Mouse (Mus musculus): ENCODE measurements around the gene Gpr107. TPM values are rescaled to one million over a fixed set of nuclear protein-coding genes. Genes with fewer than 3 reads are reported as not detected.

Gpr107 gene
- polyA plus RNA-seq, 1 experiment, result 35.2 TPM

DNA sequence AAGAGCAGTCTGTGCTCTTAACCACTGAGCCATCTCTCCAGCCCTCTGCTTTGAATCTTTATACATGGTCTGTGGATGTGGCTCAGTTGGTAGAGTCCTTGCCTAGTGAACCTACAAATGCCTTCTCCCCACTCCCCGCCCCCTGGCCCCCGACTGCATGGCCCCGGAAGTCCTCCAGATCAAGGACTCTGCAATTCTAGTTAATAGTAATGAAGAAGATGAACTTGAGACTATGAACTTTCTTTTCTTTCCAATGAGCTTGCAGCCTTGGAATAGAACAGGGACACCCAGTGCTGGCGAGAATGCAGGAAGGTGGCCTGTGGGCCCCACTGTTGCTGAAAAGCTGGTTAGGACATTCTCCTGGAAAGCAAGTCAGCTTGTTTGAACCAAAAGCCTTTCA is 100.1 kb downstream of the Gpr107 start:
- peaks cover 5% of the 10 kb centered on the region for H3K36me3 ChIP-seq (ENCODE audit: control insufficient read depth, insufficient read depth)
- TF ChIP-seq REST (IDR thresholded peaks at IDR 0.05; ENCODE audit: insufficient read depth, insufficient read length), result no peak
- no peak for TF ChIP-seq POLR2AphosphoS2 (IDR thresholded peaks at IDR 0.05; ENCODE audit: insufficient read length, low read depth)
- no peak for TF ChIP-seq POLR2A (IDR thresholded peaks at IDR 0.05; ENCODE audit: insufficient read length, low read depth)
- no peak for TF ChIP-seq E2F4 (IDR thresholded peaks at IDR 0.05; ENCODE audit: insufficient read depth)
- no peak for TF ChIP-seq TCF12 (IDR thresholded peaks at IDR 0.05; ENCODE audit: insufficient read depth, poor library complexity, severe bottlenecking)
- no peak for TF ChIP-seq SRF (IDR thresholded peaks at IDR 0.05; ENCODE audit: control insufficient read depth, insufficient read length, low read depth)
- TF ChIP-seq MYOG (IDR thresholded peaks at IDR 0.05; ENCODE audit: control insufficient read depth in 1 of 3, insufficient read depth in 1 of 3, insufficient read length in 2 of 3, low read depth in 2 of 3), result no peak
- no peak for TF ChIP-seq CEBPB (IDR thresholded peaks at IDR 0.05; ENCODE audit: insufficient read depth, poor library complexity, severe bottlenecking)

GRCm38 (mm10) chr2:31253463-31253862 is 101.3 kb downstream of the Gpr107 start:
- Histone ChIP-seq H3K27me3 (ENCODE audit: control insufficient read depth, insufficient read depth, insufficient read length) (no peaks in the 10 kb centered on the region), H3K4me2 (ENCODE audit: low read depth) (no peak overlapping the region), H3K36me3 (ENCODE audit: control insufficient read depth, insufficient read depth) (peaks cover 5% of the 10 kb centered on the region), H3K4me3 (no peak overlapping the region), H3K79me2 (ENCODE audit: control insufficient read depth, insufficient read depth) (peaks cover 93% of the 10 kb centered on the region), H3ac (ENCODE audit: control insufficient read depth, insufficient read length) (no peak overlapping the region)
- TF ChIP-seq TCF3 (IDR thresholded peaks at IDR 0.05; ENCODE audit: insufficient read length, low read depth) (no peak), USF1 (IDR thresholded peaks at IDR 0.05; ENCODE audit: low read depth) (no peak), REST (IDR thresholded peaks at IDR 0.05; ENCODE audit: insufficient read depth, insufficient read length) (no peak), CEBPB (IDR thresholded peaks at IDR 0.05; ENCODE audit: insufficient read depth, poor library complexity, severe bottlenecking) (no peak), TCF12 (IDR thresholded peaks at IDR 0.05; ENCODE audit: insufficient read depth, poor library complexity, severe bottlenecking) (no peak), MYOG (IDR thresholded peaks at IDR 0.05; ENCODE audit: control insufficient read depth in 1 of 3, insufficient read depth in 1 of 3, insufficient read length in 2 of 3, low read depth in 2 of 3) (no peak)

More for the DNA sequence above, 100.1 kb downstream of the Gpr107 start:
- Histone ChIP-seq H3K79me2 (ENCODE audit: control insufficient read depth, insufficient read depth) (peaks cover 93% of the 10 kb centered on the region), H3K4me2 (ENCODE audit: low read depth) (no peak overlapping the region), H3ac (ENCODE audit: control insufficient read depth, insufficient read length) (no peak overlapping the region), H3K27me3 (ENCODE audit: control insufficient read depth, insufficient read depth, insufficient read length) (no peaks in the 10 kb centered on the region), H3K4me3 (no peak overlapping the region)

- Histone ChIP-seq H3K36me3 (ENCODE audit: control insufficient read depth, insufficient read depth) (no peaks in the 10 kb centered on the region), H3K4me3 (no peak overlapping the region), H3K27me3 (ENCODE audit: control insufficient read depth, insufficient read depth, insufficient read length) (no peaks in the 10 kb centered on the region), H3ac (ENCODE audit: control insufficient read depth, insufficient read length) (no peak overlapping the region), H3K79me2 (ENCODE audit: control insufficient read depth, insufficient read depth) (peaks cover 82% of the 10 kb centered on the region), H3K4me2 (ENCODE audit: low read depth) (no peak overlapping the region)
- peak in 1 of 3 experiments; percentile 23 for TF ChIP-seq MYOD1 (IDR thresholded peaks at IDR 0.05; ENCODE audit: control insufficient read depth in 1 of 3, insufficient read length in 2 of 3, low read depth in 2 of 3)
- TF ChIP-seq TCF12 (IDR thresholded peaks at IDR 0.05; ENCODE audit: insufficient read depth, poor library complexity, severe bottlenecking), result no peak
- no peak for TF ChIP-seq REST (IDR thresholded peaks at IDR 0.05; ENCODE audit: insufficient read depth, insufficient read length)
- no peak for TF ChIP-seq E2F4 (IDR thresholded peaks at IDR 0.05; ENCODE audit: insufficient read depth)
Measured at GRCm38 (mm10) chr2:31254806-31255205, 102.7 kb downstream of the Gpr107 start.

- TF ChIP-seq POLR2AphosphoS2 (IDR thresholded peaks at IDR 0.05; ENCODE audit: insufficient read length, low read depth) (no peak), MYOG (IDR thresholded peaks at IDR 0.05; ENCODE audit: control insufficient read depth in 1 of 3, insufficient read depth in 1 of 3, insufficient read length in 2 of 3, low read depth in 2 of 3) (peak in 2 of 3 experiments; percentile 47 to 75), MAX (IDR thresholded peaks at IDR 0.05; ENCODE audit: low read depth) (no peak), REST (IDR thresholded peaks at IDR 0.05; ENCODE audit: insufficient read depth, insufficient read length) (no peak), TCF12 (IDR thresholded peaks at IDR 0.05; ENCODE audit: insufficient read depth, poor library complexity, severe bottlenecking) (no peak), MYOD1 (IDR thresholded peaks at IDR 0.05; ENCODE audit: control insufficient read depth in 1 of 3, insufficient read length in 2 of 3, low read depth in 2 of 3) (peak in 2 of 3 experiments; percentile 6 to 54), TCF3 (IDR thresholded peaks at IDR 0.05; ENCODE audit: insufficient read length, low read depth) (no peak), SRF (IDR thresholded peaks at IDR 0.05; ENCODE audit: control insufficient read depth, insufficient read length, low read depth) (no peak), E2F4 (IDR thresholded peaks at IDR 0.05; ENCODE audit: insufficient read depth) (no peak), POLR2A (IDR thresholded peaks at IDR 0.05; ENCODE audit: insufficient read length, low read depth) (peak; percentile 43), CEBPB (IDR thresholded peaks at IDR 0.05; ENCODE audit: insufficient read depth, poor library complexity, severe bottlenecking) (no peak), USF1 (IDR thresholded peaks at IDR 0.05; ENCODE audit: low read depth) (no peak)
- peaks cover 73% of the 10 kb centered on the region for H3K79me2 ChIP-seq (ENCODE audit: control insufficient read depth, insufficient read depth)
- H3K4me2 ChIP-seq (ENCODE audit: low read depth), result peak overlapping the region; percentile 94
- no peaks in the 10 kb centered on the region for H3K27me3 ChIP-seq (ENCODE audit: control insufficient read depth, insufficient read depth, insufficient read length)
- H3K4me3 ChIP-seq, result no peak overlapping the region
- H3K36me3 ChIP-seq (ENCODE audit: control insufficient read depth, insufficient read depth), result no peaks in the 10 kb centered on the region
- H3ac ChIP-seq (ENCODE audit: control insufficient read depth, insufficient read length), result no peak overlapping the region
Measured at GRCm38 (mm10) chr2:31255952-31256938, 104.1 kb downstream of the Gpr107 start.

DNA sequence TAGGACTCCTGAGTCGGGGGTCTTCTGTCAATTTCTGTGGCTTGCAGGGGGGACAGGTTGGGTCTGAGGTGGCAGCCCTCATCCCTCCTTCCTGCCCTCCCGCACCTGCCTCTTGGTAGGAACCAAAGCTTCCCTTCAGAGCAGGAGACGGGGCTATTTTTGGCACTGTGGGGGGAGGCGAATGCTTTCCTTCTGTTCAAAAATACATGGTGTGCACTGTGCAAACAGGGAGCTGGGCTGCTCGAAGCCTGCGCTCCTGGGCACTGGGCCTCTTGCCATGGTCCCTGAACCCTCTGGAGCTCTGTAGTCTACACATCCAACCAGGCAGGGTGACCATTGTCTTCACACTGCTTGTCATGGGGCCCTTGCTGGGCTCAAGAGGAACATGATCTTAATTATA is 105.0 kb downstream of the Gpr107 start:
- TF ChIP-seq TCF12 (IDR thresholded peaks at IDR 0.05; ENCODE audit: insufficient read depth, poor library complexity, severe bottlenecking) (no peak), MYOD1 (IDR thresholded peaks at IDR 0.05; ENCODE audit: control insufficient read depth in 1 of 3, insufficient read length in 2 of 3, low read depth in 2 of 3) (peak in 1 of 3 experiments; percentile 38)
- Histone ChIP-seq H3K4me2 (ENCODE audit: low read depth) (peak overlapping the region; percentile 94), H3K36me3 (ENCODE audit: control insufficient read depth, insufficient read depth) (no peaks in the 10 kb centered on the region), H3K4me3 (no peak overlapping the region), H3K27me3 (ENCODE audit: control insufficient read depth, insufficient read depth, insufficient read length) (no peaks in the 10 kb centered on the region), H3K79me2 (ENCODE audit: control insufficient read depth, insufficient read depth) (peaks cover 65% of the 10 kb centered on the region), H3ac (ENCODE audit: control insufficient read depth, insufficient read length) (no peak overlapping the region)

Measured in myocyte (in vitro differentiated cells).